Mouse (Mus musculus) cerebellum, adult 18-20 months (tissue): ENCODE data around the gene Uqcc2.

Source experiments
- DNase-seq, 2 experiments: peaks; one replicate each; pipeline ENCODE4 v3.0.0; 2021

Gene Uqcc2

DNA sequence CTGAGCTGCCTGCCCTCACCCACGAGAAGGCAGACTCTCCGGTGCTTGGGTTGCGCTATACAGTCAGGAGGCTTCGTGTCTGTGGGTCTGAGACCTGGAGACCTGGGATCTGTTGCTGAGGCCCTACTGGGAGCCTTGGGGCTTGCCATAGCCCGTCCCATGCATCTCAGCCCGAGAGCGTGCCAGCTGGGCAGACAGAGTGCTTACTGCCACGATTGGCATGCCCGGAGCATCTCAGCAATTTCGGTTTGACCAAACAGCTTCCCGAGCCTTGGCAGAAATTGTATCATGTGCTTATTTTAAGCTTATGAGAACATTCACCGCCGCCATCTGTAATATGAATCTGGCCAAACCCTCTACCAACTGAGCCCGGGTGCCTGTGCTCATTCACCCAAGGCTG, 20.5 kb upstream of the Uqcc2 start:
- DNase-seq: peak; percentile 69 to 75

DNA sequence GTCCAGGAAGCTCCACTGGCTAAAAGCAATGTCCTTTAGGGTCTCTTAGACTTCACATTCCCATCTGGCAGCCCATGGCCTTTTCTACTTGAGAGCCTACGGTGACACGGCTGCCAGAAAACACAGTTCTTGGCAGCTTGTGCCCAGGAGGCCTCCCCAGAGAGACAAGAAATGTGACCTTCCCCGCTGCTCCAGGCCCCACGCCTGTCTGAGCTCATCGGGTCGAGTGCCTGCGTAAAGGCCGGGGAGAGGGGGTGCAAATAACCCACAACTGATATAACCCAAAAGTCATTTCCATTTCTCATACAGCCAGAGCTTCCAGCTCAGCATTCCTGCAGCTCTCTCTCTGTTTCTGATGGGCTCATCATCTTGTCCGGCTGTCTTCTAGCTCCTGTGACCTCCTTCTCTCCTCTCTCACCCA, 20.1 kb upstream of the Uqcc2 start:
- DNase-seq: peak in 1 of 2 experiments; percentile 53

DNA sequence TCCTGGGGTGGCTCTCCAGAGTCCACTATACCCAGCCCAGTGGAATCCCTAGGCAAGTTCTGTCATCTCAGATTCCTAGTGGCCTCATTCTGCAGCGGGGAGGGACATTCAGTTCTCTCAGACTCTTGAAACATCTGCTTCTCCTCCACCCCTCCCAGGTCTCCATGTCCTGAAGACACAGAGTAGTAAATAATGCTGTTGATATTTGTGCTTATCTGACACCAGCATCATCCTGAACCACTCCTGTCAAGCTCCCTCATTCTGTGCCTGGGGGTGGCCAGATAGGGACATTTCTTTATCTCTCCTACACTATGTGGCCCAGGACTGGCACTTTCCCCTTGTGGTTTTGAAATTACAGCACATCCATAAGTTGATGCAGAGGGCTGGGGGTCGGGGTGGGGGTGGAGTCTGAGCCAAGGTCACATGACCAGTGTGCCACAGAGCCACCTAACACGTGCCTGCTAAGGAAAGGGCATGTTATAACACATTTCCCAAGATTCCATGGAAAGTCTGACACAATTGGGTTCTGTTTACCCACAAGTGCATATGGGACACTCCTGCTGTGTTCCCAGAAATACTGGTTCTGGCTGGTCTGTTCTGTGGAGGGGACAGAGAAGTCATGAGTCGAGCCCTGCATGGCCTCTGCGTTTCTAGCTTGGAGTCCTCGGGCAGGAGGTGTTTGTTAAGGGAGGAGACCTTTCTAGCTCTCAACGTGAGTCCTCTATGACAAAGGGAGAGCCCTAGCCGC, 19.4 kb upstream of the Uqcc2 start:
- no peak for DNase-seq

DNA sequence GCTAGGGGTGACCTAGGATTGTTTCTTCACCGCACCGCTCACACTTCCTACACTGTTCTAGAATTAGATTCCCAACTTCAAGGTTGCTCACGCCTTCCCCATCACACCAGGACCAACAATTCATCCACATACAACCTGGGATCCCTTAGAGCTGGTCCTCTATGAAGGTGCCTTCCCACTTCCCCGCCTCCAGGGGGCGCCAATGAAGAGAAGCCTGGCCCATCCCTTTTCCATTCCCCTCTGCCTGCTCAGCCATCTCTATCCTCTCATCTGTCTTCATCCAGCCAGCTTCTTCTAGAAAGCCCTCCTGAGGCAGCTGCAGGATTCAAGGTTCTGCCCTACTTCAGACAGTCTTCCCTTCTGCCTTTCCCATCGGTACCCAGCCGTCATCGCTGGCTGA, 17.7 kb upstream of the Uqcc2 start:
- peak in 1 of 2 experiments; percentile 50 for DNase-seq

DNA sequence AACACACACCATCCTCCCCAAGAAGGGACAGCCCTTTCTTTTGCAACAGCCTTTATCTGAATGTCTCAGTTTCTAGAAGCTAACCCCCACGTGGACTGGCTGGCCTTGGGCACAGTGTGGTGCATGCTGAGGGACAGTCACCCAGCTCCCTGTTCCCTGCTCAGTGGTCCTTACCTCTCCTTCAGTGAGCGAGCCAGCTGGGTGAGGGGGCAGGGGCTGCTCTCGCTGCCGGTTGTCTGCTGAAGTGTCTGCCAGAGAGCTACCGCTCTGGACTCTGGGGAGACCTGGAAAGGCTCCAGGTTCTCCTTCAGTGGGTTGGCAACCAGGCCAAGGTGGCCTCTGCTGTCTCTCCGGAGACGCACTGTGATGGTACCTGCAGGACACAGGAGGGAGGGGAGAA, 17.2 kb upstream of the Uqcc2 start:
- no peak for DNase-seq

DNA sequence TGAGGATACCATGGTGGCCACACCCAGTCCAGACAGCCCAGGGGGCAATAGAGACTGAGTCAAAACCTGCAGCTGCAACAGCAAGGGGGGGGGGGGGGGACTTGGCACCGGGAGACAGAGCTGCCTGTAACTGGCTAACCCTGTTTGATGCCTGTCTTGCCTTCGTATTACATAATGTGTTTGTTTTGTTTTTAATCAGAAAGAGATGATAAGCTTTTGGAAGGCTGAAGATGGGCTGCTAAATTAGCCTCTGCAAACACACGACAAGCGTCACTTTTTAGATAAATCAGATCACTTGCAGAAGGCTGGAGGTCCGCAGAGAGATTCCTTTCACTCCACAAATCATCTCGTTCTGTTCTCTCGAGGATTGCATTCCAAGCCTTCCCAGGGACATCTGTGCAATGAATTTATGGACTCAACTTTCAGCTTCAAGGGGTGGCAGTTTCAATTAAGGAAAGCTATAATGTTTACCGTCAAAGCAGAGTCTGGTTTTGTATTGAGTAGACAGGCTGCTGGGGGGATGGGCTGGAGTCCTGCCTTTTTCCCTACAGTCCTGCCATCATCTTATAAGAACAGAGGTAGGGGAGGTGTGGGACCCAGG, 12.7 kb upstream of the Uqcc2 start:
- DNase-seq: no peak

DNA sequence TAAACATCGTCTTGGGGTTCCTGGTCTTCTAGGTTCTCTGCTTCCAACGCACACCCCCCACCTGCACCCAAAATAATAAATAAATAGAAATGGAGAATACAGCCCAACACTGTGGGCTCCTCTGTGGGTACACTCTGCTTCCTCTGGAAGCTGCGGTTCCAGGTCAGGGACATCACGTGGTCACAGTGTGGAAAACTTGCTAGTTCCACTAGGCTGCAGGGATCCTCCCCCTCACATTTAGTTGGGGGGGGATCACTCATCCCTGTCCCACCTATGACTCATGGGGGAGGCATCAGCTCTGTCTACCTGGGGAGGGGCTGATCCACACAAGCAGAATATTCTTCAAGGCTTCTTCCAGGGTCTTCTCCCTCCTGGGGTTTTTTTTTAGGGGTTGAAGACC, 10.4 kb upstream of the Uqcc2 start:
- DNase-seq: no peak

DNA sequence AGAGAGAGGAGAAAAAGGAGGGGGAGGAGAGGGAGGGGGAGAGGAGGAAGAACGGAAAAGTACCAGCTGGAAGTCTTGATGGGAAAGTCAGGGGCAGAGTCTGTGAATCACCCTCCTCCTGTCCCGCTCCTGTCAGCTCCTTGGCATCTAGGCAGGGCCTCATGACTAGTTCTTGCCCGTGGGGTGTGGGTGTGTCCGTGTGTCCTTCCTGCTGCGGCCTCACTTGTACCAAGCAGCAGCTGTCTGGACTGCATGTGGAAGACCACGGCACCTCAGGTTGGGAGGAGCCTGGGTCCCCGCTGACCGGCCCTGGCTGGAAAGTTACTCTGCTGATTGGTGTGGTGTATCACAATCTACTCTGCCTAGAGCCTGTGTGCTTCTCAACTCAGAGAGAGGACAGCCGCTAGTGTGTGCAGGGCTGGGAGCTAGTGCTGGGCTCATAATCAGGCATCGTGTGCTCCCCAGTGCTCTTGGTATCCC, 8.3 kb upstream of the Uqcc2 start:
- DNase-seq: no peak

DNA sequence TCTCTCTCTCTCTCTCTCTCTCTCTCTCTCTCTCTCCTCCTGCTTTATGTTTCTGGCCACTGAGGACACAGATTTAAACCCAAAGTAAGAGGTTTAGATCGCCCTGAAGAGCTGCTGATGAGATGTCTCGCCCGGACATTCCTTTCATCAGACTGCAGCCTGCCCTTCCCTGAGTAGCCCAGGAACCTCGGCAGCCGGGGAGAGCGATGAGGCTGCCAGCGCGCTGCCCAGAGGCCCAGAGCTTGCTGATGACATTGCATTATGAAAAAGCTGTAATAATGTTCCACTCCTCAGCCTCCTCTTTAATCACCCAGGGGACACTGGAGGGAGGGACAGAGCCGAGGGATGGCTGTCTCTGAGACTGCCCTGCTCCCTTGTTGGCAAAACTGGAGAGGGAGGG, 6.5 kb upstream of the Uqcc2 start:
- no peak for DNase-seq

DNA sequence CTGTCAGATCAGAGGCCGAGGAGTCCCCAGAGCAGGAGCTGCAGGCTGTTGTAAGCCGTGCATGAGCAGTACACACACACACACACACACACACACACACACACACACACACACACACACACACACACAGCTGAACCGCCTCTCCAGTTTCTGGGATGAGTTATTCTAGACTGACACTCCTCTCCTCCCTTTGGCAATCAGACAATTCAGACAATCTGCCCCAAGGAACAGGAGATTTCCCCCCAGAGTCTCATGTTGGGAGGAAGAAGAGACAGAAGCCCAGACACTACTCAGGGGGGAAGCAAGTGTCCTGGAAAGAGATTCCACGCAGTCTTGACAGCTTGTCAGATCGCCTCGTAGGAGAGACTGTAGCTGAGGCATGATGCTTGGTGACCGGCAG, 5.6 kb upstream of the Uqcc2 start:
- no peak for DNase-seq

DNA sequence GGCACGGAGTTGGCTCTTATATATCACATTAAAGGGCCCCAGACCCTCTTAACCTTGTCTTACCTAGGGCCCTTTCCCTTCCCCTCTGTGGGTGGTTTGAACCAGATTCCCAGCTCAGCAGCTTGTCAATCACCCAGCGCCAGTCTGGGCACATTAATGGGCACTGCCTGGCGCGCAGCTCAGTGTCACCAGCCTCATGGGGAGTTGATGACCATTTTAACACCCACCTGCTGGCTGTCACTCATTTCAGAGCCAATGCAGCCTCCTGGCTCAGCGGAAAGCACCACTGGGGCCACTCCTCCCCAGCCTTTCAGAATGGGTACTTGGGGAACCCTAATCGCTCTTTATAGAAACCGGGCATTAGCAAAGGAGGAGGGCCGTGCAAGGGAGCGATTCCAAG, 4.7 kb upstream of the Uqcc2 start:
- DNase-seq: no peak

DNA sequence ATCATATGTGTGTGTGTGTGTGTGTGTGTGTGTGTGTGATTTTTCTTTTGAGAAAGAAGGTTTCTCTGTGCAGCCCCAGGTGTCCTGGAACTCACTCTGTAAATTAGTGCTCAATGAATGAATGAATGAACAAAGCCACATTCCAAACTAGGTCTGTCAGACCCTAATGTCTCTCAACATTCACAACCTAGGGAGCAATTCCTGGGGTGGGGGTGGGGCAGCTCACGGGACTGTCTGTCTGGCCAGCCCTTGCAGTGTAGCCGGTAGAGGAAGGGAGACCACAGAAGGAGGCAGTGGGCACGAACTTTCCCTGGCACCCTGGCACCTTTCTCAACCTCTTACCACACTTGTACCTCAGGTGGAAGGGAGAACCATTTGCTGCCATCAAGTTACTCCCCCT, 999 bp upstream of the Uqcc2 start:
- no peak for DNase-seq

DNA sequence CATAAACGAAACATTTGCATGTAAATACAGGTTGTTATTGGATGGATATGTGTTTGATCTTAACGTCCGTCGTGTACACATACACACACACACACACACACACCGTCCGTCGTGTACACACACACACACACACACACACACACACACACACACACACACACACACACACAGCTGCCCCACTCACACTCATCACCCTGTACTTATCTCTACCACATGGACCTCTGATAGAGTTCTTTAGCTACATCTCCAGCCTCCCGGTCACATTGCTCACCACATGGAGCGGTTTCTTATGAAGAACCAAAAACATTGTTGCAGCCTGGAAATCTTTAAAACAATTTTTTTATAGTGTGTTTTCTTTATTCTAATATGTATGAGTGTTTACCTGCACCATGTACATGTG, 471 bp upstream of the Uqcc2 start:
- DNase-seq: no peak

DNA sequence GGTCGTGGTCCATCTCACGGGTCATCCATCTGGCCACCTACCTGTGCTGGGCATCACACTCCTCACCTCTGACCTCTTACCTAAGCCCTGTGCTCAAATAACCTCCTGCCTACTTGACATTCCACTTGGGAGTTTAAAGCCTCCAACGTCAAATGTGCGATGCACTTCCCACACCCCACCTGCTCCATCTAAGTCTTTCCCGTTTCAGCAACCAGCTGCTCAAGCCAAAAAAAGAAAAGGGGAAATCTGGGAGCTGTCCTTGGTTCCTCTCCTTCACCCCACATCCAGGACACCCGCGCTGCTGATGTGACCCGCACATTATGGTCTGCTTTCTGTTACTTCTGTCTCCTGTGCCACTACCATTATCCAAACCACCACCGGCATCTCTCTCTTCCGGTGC, 1.5 kb downstream of the Uqcc2 start:
- DNase-seq: no peak

DNA sequence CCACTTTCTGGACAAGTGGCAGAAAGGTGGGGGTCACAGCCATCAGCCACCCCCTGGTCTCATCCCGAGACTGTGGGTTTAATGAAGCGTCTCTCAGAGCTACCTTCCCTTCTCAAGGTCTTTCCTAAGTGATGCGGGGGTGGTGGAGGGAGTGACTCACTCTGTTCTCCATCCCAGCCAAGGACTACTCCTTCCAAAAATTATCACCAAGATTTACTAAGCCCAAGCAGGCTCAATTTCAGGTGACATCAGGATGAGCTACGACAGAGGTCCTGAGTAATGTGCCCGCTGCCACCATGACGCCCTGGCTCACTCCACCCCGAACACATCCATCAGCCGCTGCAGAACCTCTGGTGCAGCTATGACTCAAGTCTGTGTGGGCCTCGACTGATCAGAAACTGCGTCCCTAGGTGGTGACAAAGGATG, 2.5 kb downstream of the Uqcc2 start:
- no peak for DNase-seq

DNA sequence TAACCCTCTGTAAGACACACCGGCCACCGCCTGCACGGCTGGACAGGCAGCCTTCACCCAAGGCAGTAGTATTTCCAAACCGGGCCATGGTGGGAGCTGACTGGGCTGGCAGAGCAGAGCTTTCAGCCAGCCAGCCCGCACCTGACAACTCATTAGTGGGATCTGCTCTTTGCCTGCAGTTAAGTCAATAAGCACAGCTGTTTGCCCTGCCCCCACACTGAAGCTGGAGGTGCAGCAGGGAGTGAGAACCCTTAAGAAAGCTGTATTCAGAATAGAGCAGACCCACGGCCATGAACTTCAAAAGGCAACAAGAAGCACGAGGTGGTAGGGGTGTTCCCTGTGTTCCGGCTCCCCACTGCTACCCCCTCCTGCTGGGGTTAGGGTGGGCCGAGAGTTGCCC, 3.5 kb downstream of the Uqcc2 start:
- no peak for DNase-seq

DNA sequence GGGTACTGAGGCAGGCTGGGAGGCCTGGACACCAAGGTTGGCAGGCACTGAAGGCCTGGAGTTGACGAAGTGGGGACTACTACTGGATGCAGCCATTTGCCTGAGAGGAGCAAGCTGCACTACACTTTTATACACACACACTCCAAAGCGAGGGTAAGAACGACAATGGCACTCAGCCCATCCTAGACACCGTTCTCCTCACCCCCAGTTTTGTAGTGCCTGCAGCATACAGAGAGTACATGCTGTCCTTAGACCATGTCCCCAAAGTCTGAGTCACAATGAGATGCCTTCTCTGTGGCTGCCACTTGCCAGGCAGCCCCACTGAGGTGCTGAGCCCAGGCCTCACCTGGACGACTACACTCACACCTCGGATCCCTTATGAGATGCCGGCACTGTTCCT, 3.9 kb downstream of the Uqcc2 start:
- DNase-seq: no peak

DNA sequence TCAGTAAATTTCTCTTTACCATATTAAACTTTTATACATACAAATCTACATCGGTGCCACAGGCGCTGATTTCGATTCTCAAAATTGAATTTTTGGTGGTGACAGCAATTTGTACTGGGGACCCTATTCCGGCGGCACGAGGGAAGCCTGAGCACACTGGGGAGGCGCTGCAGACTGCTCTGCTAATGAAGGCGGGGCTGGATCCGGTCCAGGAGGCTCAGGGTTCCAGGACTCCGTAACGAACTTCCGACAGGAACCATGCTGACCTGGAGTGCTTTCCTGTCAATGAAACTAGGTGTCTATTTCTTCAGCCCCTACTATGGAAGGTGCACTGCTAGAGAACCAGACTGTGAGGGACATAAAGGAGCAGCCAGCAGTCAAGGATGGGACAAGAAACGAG, 4.4 kb downstream of the Uqcc2 start:
- peak in 1 of 2 experiments; percentile 59 for DNase-seq

DNA sequence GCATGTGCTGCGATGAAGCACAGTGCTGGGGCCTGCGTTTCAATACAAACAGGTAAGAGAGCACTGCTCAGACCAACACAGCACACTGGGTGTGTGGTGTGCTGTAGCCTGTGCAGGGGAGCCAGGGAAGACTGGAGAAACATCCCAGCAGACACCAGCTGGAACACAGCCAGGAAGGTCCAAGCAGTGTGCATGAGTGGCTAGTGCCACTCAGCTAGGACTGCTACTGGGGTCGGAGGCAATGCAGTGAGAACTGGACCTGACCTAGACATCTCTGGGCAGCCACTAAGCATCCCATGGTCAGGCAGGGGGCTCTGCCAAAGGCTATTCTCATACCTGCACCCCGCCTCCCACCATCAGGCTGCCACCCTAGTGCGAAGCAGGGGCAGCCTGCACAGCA, 5.5 kb downstream of the Uqcc2 start:
- DNase-seq: no peak

DNA sequence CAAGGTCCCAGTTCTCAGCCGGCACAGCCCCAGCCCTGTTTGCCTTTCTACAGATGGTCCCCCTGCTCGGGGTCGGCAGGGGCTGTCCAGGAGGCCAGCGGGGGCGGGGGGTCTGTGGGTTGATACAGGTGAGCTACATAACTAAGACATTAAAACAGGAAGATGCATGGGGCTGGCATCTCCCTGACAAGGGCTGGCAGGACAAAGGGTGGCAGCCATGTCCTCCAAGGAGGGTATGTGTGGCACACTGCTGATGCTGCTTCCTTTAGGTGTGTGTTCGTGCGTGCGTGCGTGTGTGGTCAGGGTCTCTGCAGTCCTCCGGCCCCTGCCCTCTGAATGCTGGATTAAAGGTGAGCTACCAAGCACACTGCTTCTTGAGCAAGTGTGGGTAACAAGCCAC, 6.7 kb downstream of the Uqcc2 start:
- no peak for DNase-seq

DNA sequence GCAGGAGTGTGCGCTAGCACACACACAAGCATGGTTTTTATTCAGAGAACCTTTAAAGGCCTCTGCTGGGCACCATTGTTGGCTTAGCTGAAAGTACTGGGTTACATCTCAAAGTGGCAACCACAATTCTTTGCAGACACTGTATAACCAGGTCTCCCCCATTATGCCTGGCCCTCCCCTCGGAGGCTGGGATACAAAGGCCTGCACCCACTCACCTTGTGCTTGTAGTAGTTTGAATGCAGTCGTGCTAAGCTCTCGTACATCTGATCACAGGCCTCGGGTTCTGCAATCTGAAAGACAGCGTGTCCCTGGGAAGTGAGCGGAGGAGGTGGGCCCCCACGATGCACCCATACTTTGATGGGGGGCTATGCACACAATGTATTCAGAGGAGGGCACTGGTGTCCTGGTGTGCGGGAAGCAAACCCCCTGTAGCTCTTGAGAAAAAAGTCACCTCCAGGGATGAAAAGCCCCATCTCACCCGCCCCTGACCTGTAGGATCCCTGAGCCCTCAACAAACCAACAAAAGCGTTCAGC, 8.0 kb downstream of the Uqcc2 start:
- no peak for DNase-seq

DNA sequence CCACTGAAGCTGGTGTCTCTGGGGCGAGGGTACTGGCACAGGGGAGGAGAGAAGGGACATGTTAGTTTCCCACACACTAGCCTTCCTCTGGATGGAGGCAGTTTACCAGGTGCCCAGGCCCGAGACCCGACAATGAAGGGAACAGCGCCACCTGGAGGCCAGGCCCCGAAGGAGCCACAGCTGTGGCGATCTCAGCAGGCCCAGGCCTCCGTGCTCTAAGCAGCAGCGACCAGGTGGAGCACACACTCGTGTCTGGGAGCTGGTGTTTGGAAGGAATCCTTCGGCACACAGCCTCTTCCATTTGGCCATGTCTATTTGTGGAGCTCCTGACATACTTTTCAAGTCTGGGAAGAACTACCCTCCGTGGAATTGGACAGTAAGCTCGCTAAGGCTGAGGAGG, 8.5 kb downstream of the Uqcc2 start:
- peak; percentile 84 to 89 for DNase-seq

DNA sequence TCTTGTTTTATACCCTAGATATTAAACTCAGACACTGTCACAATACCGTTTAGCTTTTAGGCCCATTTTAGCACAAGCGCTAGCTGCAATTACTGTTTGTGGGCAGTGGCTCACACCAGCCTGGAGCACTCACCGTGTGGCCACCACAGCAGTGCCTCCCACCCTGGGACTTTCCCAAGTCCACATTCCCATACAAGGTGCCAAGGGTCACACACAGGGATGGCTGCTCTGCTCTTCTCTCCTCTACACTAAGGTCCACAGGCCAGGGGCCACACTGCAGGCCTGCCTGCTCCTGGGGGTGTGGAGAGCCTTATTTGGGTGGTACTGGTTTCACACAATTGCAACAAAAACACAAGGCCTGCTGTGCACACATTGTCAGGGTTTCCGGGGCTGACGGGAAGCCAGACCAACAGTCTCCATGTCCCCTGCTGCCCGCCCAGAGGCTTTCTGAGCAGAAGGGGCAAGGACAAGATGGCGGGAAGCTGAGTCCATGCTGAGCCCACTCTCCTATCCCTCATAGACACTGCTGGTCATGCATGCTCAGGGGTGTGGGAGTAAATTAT, 9.8 kb downstream of the Uqcc2 start:
- DNase-seq: no peak

DNA sequence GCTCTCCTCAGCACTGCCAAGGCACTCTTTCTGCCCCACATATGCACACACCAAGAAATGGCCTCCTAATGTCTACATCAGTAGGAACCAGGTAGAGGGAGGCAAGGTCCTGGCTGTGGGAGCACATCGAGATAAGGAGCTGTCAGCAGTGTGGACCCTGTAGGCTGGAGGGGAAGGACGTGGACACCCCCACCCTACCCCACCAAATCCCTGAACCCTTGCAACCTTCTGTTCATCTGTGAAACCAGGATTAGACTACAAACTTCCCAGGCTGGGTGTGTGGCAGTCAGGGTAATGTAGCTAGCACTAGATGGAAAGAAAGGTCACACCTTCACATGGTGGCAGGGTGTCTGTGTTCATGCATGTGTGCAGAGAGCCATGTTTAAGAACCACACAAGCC, 10.6 kb downstream of the Uqcc2 start:
- no peak for DNase-seq
